Mouse (Mus musculus) mouse trophoblast stem cell (cell line): ENCODE measurements around the gene Kcnq1.

Experiments used
- in situ Hi-C, 2 experiments: fragments of 300-500 bp; cut with MseI, MboI; formaldehyde crosslinking; loops; 2 replicates in 1 of 2; 3 replicates in 1 of 2; pipeline ENCODE4 v1.15.1; 2025

The Kcnq1 gene

DNA sequence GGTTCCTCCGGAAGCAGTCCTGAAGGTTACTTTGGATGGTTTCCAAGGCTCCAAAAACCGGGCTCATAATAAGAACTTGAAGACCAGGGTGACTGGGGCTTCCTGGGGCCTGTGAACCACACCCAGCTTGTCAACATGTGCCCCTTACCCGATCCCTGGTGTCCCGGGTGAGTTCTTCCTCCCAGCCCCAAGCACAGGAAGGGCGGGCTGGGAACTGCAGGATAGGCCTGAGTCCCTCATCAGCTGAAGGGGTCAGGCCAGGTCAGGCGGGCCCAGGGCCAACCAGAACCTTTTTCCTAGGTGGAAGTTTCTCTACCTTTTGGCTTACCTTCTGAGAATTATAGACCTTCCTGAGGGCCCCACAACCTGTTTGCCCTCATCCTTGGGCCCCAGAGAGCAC is 306.4 kb downstream of the Kcnq1 start:
- in situ Hi-C loops: no loop called here

DNA sequence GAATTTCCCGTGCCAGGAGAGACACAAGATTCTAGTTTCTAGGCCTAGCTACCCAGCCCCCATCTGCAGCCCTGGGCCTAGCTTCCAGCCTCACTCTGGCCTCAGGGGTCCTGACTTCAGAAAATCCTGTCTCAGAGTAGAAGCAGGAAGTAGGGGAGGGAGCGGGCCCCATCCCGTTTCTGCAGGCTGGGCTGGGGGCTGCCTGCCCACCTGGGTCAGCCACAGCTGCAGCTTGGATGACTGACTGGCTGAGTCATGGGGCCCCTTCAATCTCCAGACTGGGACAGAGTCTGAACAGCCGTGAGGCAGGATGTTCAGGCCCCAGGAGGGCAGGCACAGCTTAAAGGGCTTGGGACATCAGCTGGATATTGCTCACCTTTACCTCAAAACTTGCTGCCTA is 308.9 kb downstream of the Kcnq1 start:
- in situ Hi-C loops: no loop called here

DNA sequence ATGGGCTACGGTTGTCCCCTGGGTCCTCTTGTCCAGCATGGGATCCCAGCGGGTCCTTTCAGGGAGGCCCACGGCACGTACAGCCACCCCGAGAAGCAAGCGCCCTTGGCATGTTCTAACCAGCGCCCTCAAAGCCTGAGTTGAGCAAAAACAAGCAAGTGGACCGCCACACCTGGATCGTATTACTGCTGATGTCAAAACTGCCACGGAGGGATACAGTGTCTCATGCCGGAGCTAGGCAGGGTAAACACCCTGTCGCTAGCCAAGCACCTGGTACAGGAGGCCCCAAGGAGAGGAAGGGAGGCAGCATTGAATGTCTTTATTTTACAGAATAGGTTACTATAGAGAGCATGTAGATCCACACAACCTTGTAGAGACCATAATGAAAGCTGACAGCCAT is 310.2 kb downstream of the Kcnq1 start:
- in situ Hi-C loops: no loop called here

GRCm38 (mm10) chr7:143417875-143418274 is 311.7 kb downstream of the Kcnq1 start:
- in situ Hi-C loops: no loop called here

DNA sequence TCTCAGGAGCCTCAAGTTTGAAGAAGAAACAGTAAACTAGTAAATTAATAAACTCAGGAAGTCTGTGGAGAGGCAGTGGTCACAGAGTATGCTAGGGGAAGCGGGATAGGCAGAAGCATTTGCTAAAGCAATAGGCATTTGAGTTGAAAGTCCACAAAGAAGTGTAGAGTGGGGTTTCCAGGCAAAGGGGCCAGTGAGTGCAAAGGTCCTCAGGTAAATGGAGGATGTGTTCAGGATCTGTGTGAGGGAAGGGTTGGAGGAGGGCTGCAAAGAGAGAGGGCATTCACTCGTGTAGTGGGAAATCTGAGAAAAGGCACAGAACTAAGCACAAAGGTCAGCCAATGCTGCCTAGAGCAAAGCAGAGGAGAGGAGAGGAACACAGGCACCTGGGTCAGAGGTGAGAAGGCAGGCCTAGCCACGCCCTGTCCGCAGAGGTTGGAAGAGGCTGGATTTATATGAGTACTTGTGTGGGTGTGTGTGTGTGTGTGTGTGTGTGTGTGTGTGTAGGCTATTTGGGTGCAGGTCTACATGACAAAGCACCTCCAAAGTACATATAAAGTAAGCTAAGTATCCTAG is 313.5 kb downstream of the Kcnq1 start:
- in situ Hi-C loops: no loop called here

GRCm38 (mm10) chr7:143428142-143428813 is 322.1 kb downstream of the Kcnq1 start:
- in situ Hi-C loops: no loop called here

- in situ Hi-C loops: no loop called here
Observed at GRCm38 (mm10) chr7:143428814-143429499, 322.8 kb downstream of the Kcnq1 start.

DNA sequence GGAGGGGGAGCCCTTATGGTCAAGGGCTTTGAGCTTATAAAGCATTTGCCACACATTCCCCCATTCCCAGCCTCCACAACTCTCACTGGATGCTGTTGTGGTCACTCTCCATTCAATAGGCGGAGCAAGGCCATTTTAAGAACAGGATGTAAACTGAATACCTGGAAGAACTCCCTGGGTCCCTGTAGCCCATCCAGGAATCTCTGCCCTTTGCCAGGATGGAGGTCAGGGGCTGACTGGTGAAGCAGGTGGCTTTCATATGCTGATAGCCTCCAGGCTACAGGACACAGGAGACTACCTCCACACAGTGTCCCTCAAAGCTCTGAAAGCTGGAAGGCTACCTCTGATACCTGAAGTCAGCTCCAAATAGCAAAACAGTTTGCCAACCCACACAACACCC is 326.5 kb downstream of the Kcnq1 start:
- in situ Hi-C loops: no loop called here

DNA sequence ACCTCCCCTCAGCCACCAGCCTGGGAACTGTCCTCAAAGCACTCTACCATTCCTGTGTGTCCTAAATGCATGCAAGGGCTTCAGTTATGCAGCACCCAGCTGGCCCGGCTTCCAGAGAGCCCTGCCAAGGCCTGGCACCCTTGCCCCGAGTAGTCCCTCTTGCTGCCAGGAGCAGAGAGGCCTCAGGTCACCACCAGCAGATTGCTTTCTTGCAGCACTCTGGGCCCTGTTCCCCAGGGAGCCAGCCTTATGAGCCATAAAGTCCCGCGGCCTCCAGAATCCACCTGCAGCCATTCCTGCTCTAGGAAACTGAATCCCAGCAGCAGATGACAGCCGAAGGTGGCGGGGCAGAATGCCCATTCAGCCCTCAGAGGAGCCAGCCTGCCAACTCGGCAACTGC is 327.2 kb downstream of the Kcnq1 start:
- in situ Hi-C loops: no loop called here

DNA sequence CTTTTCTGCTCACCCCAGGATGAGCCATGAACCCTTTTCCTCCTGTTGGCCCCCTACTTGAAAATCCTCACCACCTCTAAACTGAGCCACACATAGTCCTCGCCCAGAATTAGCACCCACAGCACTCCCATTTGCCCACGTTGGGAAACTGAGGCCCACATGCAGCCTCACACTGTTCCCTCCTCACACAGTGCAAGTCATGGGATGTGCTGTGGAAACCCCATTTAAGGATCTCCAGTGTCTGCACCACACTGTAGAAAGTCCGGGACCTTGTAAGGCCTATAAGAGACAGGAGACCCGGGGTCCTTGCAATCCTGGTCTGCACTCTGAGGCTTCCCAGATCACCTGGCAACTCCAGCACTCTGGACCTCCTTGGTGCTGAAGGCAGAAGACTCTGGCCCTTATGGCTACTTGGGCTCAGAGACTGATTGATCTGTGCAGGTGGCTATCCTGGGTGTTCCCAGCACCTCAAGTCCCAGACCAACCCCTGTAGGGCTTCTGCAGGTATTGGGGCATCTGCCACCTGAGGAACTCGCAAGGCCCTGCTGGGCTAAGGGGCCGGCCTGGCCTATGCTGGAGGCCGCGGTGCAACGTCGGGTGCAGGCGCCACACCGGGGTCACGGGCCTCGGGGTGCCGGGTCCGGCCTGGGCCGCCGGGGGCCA is 331.2 kb downstream of the Kcnq1 start:
- in situ Hi-C loops: no loop called here

DNA sequence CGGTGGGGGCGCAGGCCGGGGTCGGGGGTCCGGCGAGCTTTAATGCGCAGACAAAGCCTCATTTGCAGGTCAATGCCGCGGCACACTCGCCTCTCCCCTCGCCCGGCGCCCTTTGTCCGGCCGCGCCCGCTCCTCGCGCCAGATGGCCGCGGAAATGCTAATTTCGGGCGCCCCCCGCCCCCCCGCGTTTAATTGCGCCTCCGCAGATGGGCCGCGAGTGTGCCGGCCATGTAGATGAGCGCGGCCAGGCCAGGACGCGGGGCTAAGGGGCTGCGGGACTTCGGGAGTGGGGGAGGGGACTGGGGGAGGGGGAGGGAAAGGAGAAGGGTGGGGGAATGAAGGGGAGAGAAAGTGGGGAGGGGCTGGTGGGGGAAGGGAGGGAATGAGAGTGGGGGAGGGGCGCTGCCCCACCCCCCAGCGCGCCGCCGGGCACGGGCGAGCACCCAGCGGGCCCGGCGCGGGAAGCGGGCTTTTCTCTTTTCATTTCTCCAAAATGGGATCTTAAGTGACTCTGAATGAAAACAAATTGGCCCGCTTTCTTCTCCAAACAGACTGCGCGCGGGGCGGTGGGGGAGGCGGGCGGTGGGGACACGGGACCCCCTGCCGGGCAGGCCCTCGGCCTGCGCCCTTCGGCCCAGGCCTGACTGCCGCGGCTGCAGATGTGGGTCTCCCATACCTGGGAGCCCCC is 331.9 kb downstream of the Kcnq1 start:
- in situ Hi-C loops: no loop called here

- in situ Hi-C loops: no loop called here
Observed at GRCm38 (mm10) chr7:143438965-143439364, 332.8 kb downstream of the Kcnq1 start.

DNA sequence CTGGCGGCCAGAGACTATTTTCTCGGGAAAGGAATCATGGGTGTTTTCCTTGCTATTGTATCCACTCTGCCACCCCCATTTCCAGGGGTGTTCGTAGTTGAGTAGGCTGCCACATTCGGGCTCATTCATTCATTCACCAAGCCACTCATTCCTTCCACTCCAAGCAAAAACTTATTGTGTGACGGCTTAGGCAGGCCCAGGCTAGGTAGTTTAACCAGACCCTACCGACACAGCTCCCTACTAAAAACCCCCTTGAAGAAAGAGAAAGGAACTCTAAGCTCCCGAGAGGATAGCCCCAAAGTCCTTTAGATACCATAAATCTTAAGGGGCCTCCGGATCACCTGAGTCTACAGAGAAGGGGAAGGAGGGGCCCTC is 338.4 kb downstream of the Kcnq1 start:
- in situ Hi-C loops: no loop called here

GRCm38 (mm10) chr7:143444955-143445648 is 338.9 kb downstream of the Kcnq1 start:
- in situ Hi-C loops: no loop called here

DNA sequence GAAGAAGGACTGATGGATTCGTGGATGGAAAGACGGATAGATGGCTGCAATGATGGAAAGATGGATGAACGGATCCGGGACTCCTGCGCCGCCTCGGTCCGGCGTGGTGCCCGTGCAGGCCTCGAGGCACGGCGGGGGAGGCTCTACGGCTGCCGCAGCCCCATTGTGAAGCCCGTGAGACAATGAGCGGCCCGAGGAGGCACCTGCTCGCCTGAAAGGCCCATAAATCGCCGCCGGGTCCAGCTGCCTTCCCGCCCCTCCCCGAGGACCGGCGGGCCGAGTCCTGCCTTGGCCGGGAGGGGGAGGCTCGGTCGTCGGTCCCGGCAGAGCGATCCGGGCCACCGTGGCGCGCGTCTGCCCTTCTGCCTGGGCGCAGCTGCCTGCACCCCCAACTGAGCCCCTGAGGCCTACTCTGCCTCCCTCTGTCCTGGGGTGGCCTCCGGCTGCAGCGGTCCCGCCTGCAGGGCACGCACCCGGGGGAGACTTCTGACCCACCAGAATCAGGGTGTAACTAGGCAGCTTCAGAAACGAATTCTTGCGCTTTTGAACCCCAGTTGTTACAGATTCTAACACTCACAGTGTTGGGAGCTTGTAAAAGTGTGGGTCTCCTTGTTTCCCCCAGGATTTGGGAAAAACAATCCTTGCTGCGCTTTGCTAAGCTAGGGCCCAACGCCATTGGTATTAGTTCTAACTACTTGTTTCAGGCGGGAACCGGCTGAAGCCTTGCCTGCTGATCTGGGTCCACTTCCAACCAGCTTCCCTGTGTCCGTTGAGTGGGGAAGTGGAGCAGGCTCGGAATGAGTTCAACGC is 339.7 kb downstream of the Kcnq1 start:
- in situ Hi-C loops: no loop called here

DNA sequence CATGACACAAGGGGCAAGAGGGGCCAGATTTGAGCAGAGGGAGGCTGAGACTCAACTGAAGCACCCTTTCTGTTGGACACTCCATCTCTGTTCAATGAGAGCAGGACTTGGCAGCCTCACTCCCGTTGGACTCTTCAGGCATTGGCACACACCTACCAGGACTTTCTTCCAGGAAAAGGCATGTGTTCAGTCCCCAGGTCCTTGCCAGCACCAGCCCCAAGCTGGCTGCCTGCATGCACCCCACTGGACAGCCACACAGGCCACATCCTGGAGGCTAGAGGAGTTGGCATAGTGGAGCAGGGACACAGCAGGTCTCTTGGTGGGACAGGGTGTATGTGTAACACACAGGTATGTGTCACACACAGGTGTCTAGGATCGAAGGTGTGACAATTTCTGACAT is 341.0 kb downstream of the Kcnq1 start:
- in situ Hi-C loops: no loop called here

DNA sequence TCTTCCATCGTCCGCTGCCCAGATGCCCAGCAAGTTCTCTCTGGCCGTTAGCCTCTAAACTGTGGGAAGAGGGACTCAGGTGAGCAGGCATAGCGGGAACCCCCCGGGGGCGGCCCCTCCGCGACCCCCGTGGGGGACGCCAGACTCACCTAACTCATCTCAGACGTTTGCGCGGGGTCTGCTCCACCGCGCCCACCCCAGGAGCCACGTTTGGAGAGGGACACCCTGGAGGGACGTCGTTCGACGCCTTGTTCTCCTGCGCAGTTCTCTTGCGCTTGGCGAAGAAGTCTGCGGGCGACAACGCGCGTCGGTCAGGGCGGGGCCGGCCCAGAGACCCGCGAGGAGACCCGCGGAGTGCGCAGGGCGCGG is 352.8 kb downstream of the Kcnq1 start:
- in situ Hi-C loops: no loop called here

- in situ Hi-C loops: no loop called here
Observed at GRCm38 (mm10) chr7:143459332-143460211, 353.4 kb downstream of the Kcnq1 start.

DNA sequence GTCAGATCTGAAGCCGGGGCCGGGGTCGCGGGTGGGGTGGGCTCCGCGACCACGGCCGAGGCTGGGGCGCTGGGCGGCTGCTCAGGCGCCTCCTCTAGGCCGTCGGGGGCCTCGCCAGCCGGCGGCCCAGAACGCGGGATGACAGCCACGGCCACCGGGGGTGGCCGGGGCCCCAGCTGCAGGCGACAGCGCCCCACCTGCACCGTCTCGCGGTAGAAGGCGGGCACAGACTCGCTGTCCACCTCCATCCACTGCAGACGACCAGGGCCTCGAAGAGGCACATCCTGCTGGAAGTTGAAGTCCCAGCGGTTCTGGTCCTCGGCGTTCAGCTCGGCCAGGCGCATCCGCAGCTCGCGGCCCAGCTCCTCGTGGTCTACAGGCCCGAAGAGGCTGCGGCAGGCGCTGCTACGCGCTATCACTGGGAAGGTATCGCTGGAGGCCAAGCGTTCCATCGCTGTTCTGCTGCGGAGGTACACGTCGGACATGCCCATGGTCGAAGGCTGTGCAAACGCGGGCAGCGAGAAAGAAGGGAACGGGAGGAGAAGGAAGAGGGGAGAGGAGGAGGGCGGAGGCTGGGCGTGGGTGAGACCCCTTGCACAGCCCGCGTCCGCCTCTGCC is 354.2 kb downstream of the Kcnq1 start:
- in situ Hi-C loops: no loop called here
